Mouse (Mus musculus) midbrain, embryonic 11.5 days (tissue): ENCODE data around the gene Cpne7. TPM values are rescaled to one million over a fixed set of nuclear protein-coding genes. Genes with fewer than 3 reads are reported as not detected.

Experiments
- ATAC-seq: fragments of 200-750 bp; cut with Nextera tagmentation; 2 replicates; pipeline ENCODE4 v1.8.0; 2017; ENCODE audit warnings: moderate TSS enrichment, moderate library complexity; ENCODE audit not compliant: low FRiP score
- DNase-seq: peaks from one replicate; pipeline ENCODE4 v3.0.0; 2015; ENCODE audit warnings: low spot score; ENCODE audit errors: missing footprints
- H3K27ac ChIP-seq: fragments of 300-500 bp; sonication (generic); 2 replicates; pipeline ENCODE4 v1.5.1; 2014; ENCODE audit warnings: low read depth, low read length
- H3K27me3 ChIP-seq: fragments of 300-500 bp; sonication (generic); 2 replicates; pipeline ENCODE4 v1.6.1; 2014; ENCODE audit warnings: mild to moderate bottlenecking, low read length, moderate library complexity, mixed read lengths; ENCODE audit not compliant: control insufficient read depth, insufficient read depth
- H3K36me3 ChIP-seq: fragments of 300-500 bp; sonication (generic); 2 replicates; pipeline ENCODE4 v1.6.1; 2014; ENCODE audit warnings: mild to moderate bottlenecking, low read length, moderate library complexity, mixed read lengths; ENCODE audit not compliant: control insufficient read depth, insufficient read depth
- H3K4me1 ChIP-seq: fragments of 300-500 bp; sonication (generic); 2 replicates; pipeline ENCODE4 v1.6.1; 2014; ENCODE audit warnings: low read length; ENCODE audit not compliant: control insufficient read depth, insufficient read depth
- H3K4me2 ChIP-seq: fragments of 300-500 bp; sonication (generic); 2 replicates; pipeline ENCODE4 v1.6.1; 2014; ENCODE audit warnings: mild to moderate bottlenecking, moderate library complexity
- H3K4me3 ChIP-seq: fragments of 300-500 bp; sonication (generic); 2 replicates; pipeline ENCODE4 v1.5.1; 2014; ENCODE audit warnings: low read depth, low read length
- H3K9ac ChIP-seq: fragments of 300-500 bp; sonication (generic); 2 replicates; pipeline ENCODE4 v1.6.1; 2014; ENCODE audit warnings: low read length
- H3K9me3 ChIP-seq: fragments of 300-500 bp; sonication (generic); 2 replicates; pipeline ENCODE4 v1.6.1; 2016; ENCODE audit warnings: low read length; ENCODE audit not compliant: control insufficient read depth
- WGBS: fragments of 180-500 bp; shearing (Covaris S2); extraction: QIAGEN DNeasy Blood & Tissue Kit; methylation state at CpG from one replicate; pipeline ENCODE4 v1.1.7; 2014; 5-methylcytosine and 5-hydroxymethylcytosine counted together
- polyA plus RNA-seq: library from polyadenylated mRNA; unstranded; fragments of >200 nt; fragmentation: Nextera tagmentation; extraction: Ambion mirVana; gene quantifications from 2 replicates; pipeline ENCODE4 v1.2.1, GENCODE M21; 2014

Gene Cpne7
- 0.07 TPM in 1 of 2 replicates, not detected in the other for polyA plus RNA-seq

GRCm38 (mm10) chr8:123117127-123117731 lies at the start of gene Cpne7:
Gene Cpne7, plus strand, starts transcription at chr8:123117374.
- H3K27ac ChIP-seq: no peak within 1 kb of the TSS
- H3K4me3 ChIP-seq: peak within 1 kb of the TSS; percentile 40
- H3K9ac ChIP-seq: peak within 1 kb of the TSS; percentile 36
- DNase-seq (peak; percentile 93), ATAC-seq (no peak)
- peak within 1 kb of the TSS; percentile 71 for H3K4me2 ChIP-seq
- H3K36me3 ChIP-seq: no peaks in the 10 kb centered on the region
- H3K4me1 ChIP-seq: peaks cover 8% of the 10 kb centered on the region
- no peaks in the 10 kb centered on the region for H3K9me3 ChIP-seq
- 2% methylated on average over 49 of the region's 51 CpGs for WGBS
- H3K27me3 ChIP-seq: peaks cover 36% of the 10 kb centered on the region

- 0 out of 2 replicates have a peak, but pooled peaks cover 8% of the 10 kb centered on the region for H3K36me3 ChIP-seq
- H3K4me3 ChIP-seq: no peak overlapping the region
- H3K4me1 ChIP-seq: peaks cover 11% of the 10 kb centered on the region
- H3K9ac ChIP-seq: no peak overlapping the region
- no peaks in the 10 kb centered on the region for H3K9me3 ChIP-seq
- DNase-seq: no peak
- no peaks in the 10 kb centered on the region for H3K27me3 ChIP-seq
- no peak for ATAC-seq
- no peak overlapping the region for H3K4me2 ChIP-seq
- no peak overlapping the region for H3K27ac ChIP-seq
- 93% methylated on average over 4 of the region's 4 CpGs for WGBS
These were observed 46.0 kb upstream of the Cpne7 start for GRCm38 (mm10) chr8:123071176-123071575.

GRCm38 (mm10) chr8:123077213-123077612 lies 40.0 kb upstream of the Cpne7 start:
- no peak for DNase-seq
- WGBS: 90% methylated on average over 6 of the region's 6 CpGs
- Histone ChIP-seq H3K4me1 (no peaks in the 10 kb centered on the region), H3K27me3 (no peaks in the 10 kb centered on the region), H3K4me2 (no peak overlapping the region), H3K27ac (no peak overlapping the region), H3K4me3 (no peak overlapping the region), H3K9ac (no peak overlapping the region), H3K9me3 (no peaks in the 10 kb centered on the region), H3K36me3 (peaks cover 25% of the 10 kb centered on the region)
- no peak for ATAC-seq

- Histone ChIP-seq H3K4me3 (no peak overlapping the region), H3K27ac (no peak overlapping the region), H3K9ac (no peak overlapping the region), H3K4me1 (no peaks in the 10 kb centered on the region), H3K9me3 (no peaks in the 10 kb centered on the region), H3K27me3 (no peaks in the 10 kb centered on the region), H3K4me2 (no peak overlapping the region), H3K36me3 (peaks cover 24% of the 10 kb centered on the region)
- DNase-seq (no peak), ATAC-seq (no peak)
- WGBS: 85% methylated on average over 6 of the region's 6 CpGs
These were observed 34.2 kb upstream of the Cpne7 start for GRCm38 (mm10) chr8:123082993-123083392.

GRCm38 (mm10) chr8:123083610-123084009 lies 33.6 kb upstream of the Cpne7 start:
- no peak for ATAC-seq
- no peak for DNase-seq
- H3K36me3 ChIP-seq: peaks cover 25% of the 10 kb centered on the region
- WGBS: 92% methylated on average over 12 of the region's 12 CpGs
- H3K4me1 ChIP-seq: no peaks in the 10 kb centered on the region
- no peak overlapping the region for H3K4me2 ChIP-seq
- H3K4me3 ChIP-seq: no peak overlapping the region
- no peak overlapping the region for H3K27ac ChIP-seq
- H3K9me3 ChIP-seq: no peaks in the 10 kb centered on the region
- no peak overlapping the region for H3K9ac ChIP-seq
- no peaks in the 10 kb centered on the region for H3K27me3 ChIP-seq

- H3K4me2 ChIP-seq: no peak overlapping the region
- H3K9me3 ChIP-seq: no peaks in the 10 kb centered on the region
- DNase-seq (no peak), ATAC-seq (no peak)
- WGBS: 95% methylated on average over 9 of the region's 9 CpGs
- no peaks in the 10 kb centered on the region for H3K27me3 ChIP-seq
- no peaks in the 10 kb centered on the region for H3K4me1 ChIP-seq
- no peak overlapping the region for H3K9ac ChIP-seq
- H3K27ac ChIP-seq: no peak overlapping the region
- peaks cover 31% of the 10 kb centered on the region for H3K36me3 ChIP-seq
- no peak overlapping the region for H3K4me3 ChIP-seq
These were observed 29.9 kb upstream of the Cpne7 start for GRCm38 (mm10) chr8:123087289-123087688.

GRCm38 (mm10) chr8:123097216-123097615 lies 20.0 kb upstream of the Cpne7 start:
- H3K9ac ChIP-seq: no peak overlapping the region
- WGBS: 94% methylated on average over 11 of the region's 11 CpGs

GRCm38 (mm10) chr8:123097786-123098584 lies 19.2 kb upstream of the Cpne7 start:
- peaks cover 2% of the 10 kb centered on the region for H3K4me1 ChIP-seq
- H3K27ac ChIP-seq: no peak overlapping the region
- H3K4me3 ChIP-seq: no peak overlapping the region
- H3K4me2 ChIP-seq: no peak overlapping the region
- H3K9me3 ChIP-seq: no peaks in the 10 kb centered on the region
- 76% methylated on average over 12 of the region's 12 CpGs for WGBS
- peaks cover 14% of the 10 kb centered on the region for H3K36me3 ChIP-seq
- DNase-seq (no peak), ATAC-seq (no peak)
- H3K9ac ChIP-seq: no peak overlapping the region
- H3K27me3 ChIP-seq: no peaks in the 10 kb centered on the region

More at GRCm38 (mm10) chr8:123097216-123097615, 20.0 kb upstream of the Cpne7 start:
- Histone ChIP-seq H3K9me3 (no peaks in the 10 kb centered on the region), H3K36me3 (peaks cover 14% of the 10 kb centered on the region), H3K4me3 (no peak overlapping the region), H3K4me2 (no peak overlapping the region), H3K4me1 (peaks cover 2% of the 10 kb centered on the region; the same call in 1 of the 2 replicates), H3K27me3 (no peaks in the 10 kb centered on the region), H3K27ac (no peak overlapping the region)
- ATAC-seq: no peak
- DNase-seq: no peak

GRCm38 (mm10) chr8:123100288-123100687 lies 16.9 kb upstream of the Cpne7 start:
- Histone ChIP-seq H3K27ac (no peak overlapping the region), H3K9me3 (no peaks in the 10 kb centered on the region), H3K36me3 (peaks cover 7% of the 10 kb centered on the region), H3K4me3 (no peak overlapping the region), H3K9ac (no peak overlapping the region), H3K4me1 (peaks cover 11% of the 10 kb centered on the region), H3K4me2 (no peak overlapping the region), H3K27me3 (no peaks in the 10 kb centered on the region)
- no peak for DNase-seq
- WGBS: 61% methylated on average over 8 of the region's 8 CpGs
- ATAC-seq: no peak
